Mouse (Mus musculus) neural tube, postnatal 0 days (tissue): ENCODE measurements around the gene Rbmx2. TPM values are rescaled to one million over a fixed set of nuclear protein-coding genes. Genes with fewer than 3 reads are reported as not detected.

Source experiments
- polyA plus RNA-seq: library from polyadenylated mRNA; unstranded; fragments of >200 nt; fragmentation: Nextera tagmentation; extraction: Ambion mirVana; gene quantifications from 2 replicates; pipeline ENCODE4 v1.2.1, GENCODE M21; 2015

Gene Rbmx2
- 17.9 and 23.3 TPM in 2 replicates for polyA plus RNA-seq

DNA sequence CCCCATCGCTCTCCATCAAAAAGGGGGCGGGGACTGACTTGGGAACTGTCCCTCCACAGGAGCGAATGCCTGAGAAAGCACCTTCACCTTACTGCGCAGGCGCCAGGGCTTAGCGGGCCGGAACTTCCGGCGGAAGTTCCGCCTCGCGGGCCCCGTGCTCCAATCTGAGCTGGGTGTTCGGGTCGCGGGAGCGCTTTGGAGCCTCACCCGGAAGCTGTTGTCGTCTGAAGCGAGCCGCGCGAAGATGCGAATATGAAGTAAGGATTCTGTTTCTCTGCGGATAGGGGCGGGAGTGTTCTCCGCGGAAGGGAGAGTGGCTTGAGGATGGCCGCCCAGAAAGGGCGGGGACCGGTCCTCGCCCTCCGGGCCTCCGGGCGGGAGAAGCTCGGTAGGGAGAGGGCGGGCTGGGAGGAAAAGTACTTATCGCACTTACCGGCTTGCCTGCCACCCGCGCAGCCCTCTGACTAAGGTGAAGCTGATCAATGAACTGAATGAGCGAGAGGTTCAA lies at the start of gene Rbmx2:
TSS of gene Rbmx2 (plus strand) at position 141 of the 508 bp plus-strand sequence.

DNA sequence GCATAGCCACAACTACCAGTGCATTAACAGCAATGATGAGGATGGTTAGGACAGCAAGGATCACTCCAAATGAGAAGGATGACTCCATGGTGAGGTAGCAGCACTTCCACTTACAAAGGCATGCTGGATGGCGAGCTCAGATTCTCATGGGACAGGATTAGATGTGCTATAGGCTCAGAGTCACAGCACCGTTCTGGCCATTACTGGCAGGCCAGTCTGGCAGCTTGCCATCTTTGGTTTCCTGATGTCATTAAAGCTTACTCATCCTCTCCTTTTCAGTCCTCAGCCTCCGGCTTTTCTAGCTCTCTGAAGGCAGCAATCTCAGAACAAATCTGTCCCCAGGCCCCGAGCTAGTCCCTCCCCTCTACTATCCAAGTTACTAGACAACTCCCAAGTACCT lies 20.6 kb upstream of the Rbmx2 start, which contains the start of gene Gpr119:
TSS of gene Gpr119 (minus strand) at position 308 of the 400 bp plus-strand sequence.

Other genes with a start within 250 kb of the Rbmx2 start
- 0.41 and 0.54 TPM in 2 replicates for gene Elf4, start 231.9 kb upstream of the Rbmx2 start, polyA plus RNA-seq
- 30.1 and 31.4 TPM in 2 replicates for gene Aifm1, start 181.4 kb upstream of the Rbmx2 start, polyA plus RNA-seq
- 79.6 and 87.4 TPM in 2 replicates for gene Rab33a, start 175.7 kb upstream of the Rbmx2 start, polyA plus RNA-seq
- 7.6 and 7.8 TPM in 2 replicates for gene Zfp280c, start 100.5 kb upstream of the Rbmx2 start, polyA plus RNA-seq
- 39.4 and 42.3 TPM in 2 replicates for gene Slc25a14, start 71.6 kb upstream of the Rbmx2 start, polyA plus RNA-seq
- gene Gpr119, start 20.5 kb upstream of the Rbmx2 start, polyA plus RNA-seq, result 0.26 TPM in 1 of 2 replicates, not detected in the other
- not detected in 2 replicates for gene Gm595, start 182.7 kb downstream of the Rbmx2 start, polyA plus RNA-seq